Mouse (Mus musculus) lung, postnatal 0 days (tissue): ENCODE measurements around the gene Prkg1.

Source experiments
- CTCF ChIP-seq: IDR thresholded peaks from 2 replicates; pipeline ENCODE4 v1.5.1; 2016; ENCODE audit warnings: antibody characterized with exemption, mild to moderate bottlenecking
- EP300 ChIP-seq: IDR thresholded peaks from 2 replicates; pipeline ENCODE4 v1.6.1; 2016; ENCODE audit warnings: antibody characterized with exemption, mild to moderate bottlenecking, control low read depth

GRCm38 (mm10) chr19:31082226-31082625, 682.6 kb downstream of the Prkg1 start:
- TF ChIP-seq EP300 = no peak
- no peak for TF ChIP-seq CTCF
